Mouse (Mus musculus) embryonic fibroblast, embryonic 13.5 days (primary cell): Measurements from ENCODE around the gene Amacr. TPM values are rescaled to one million over a fixed set of nuclear protein-coding genes. Genes with fewer than 3 reads are reported as not detected.
"Not testable (repeated sequence)": the region's sequence is repeated elsewhere in the genome, so short reads cannot be mapped to it uniquely, and the experiment has no call there.

Experiments used
- H3K27ac ChIP-seq: 2 replicates; pipeline ENCODE4 v1.5.1; 2012; ENCODE audit warnings: low read length, control low read depth, inconsistent platforms; ENCODE audit not compliant: insufficient read depth
- H3K4me1 ChIP-seq: 2 replicates; pipeline ENCODE4 v1.6.1; 2011; ENCODE audit warnings: low read length; ENCODE audit not compliant: control insufficient read depth, insufficient read depth
- H3K4me3 ChIP-seq: 2 replicates; pipeline ENCODE4 v1.5.1; 2011; ENCODE audit warnings: mild to moderate bottlenecking, control low read depth, low read length; ENCODE audit not compliant: insufficient read depth
- CTCF ChIP-seq: IDR thresholded peaks from 2 replicates; pipeline ENCODE4 v1.5.1; 2011; ENCODE audit warnings: mild to moderate bottlenecking, control low read depth, low read length, moderate library complexity, borderline replicate concordance; ENCODE audit not compliant: insufficient read depth
- POLR2A ChIP-seq: IDR thresholded peaks from 2 replicates; pipeline ENCODE4 v1.6.1; 2011; ENCODE audit warnings: low read depth, mild to moderate bottlenecking, control low read depth, low read length, moderate library complexity
- polyA plus RNA-seq: library from polyadenylated mRNA; stranded (reverse); fragments of >200 nt; gene quantifications from 2 replicates; pipeline ENCODE4 v1.2.4, GENCODE M21; 2011; ENCODE audit warnings: low read depth; ENCODE audit not compliant: missing spikeins, insufficient read length

Gene Amacr
- polyA plus RNA-seq, 1 experiment = 12.7 TPM

DNA sequence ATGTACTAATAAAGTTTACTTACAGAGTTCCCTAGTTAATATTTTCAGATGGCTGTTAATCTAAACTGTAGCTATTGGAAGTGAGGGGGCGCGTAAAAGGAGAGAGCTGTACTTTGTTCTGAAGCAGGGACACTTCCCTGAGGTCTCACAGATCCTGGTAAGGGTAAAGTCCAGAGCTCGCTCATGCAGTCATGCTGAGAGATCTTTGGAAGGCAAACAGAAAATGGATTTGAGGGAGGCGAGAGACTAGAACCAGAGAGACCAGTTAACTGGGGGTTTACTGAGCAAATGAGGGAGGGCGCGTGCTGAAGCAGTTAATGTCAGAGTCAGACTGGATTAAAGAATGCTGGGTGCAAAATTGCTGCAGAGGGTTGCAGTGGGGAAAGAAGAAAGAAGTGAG is 4.2 kb downstream of the Amacr start:
- Histone ChIP-seq H3K27ac (no peak overlapping the region), H3K4me1 (peaks cover 5% of the 10 kb centered on the region; the same call in 1 of the 2 replicates), H3K4me3 (no peak overlapping the region)
- TF ChIP-seq CTCF = no peak
- no peak for TF ChIP-seq POLR2A

DNA sequence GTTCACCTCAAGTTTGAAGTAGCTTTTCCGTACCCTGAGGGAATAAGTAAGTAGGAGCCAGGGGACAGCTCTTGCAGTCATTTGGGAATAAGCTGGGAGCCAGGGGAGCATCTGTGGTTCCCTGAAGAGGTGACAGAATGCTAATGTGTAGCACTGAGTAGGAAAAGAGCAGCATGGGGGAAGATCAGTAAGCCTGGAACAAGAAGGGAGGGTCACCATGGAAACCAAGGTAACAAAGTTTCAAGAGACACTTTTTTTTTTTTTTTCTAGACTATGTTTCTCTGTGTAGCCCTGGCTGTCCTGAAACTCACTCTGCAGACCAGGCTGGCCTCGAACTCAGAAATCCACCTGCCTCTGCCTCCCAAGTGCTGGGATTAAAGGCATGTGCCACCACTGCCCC is 4.9 kb downstream of the Amacr start:
- H3K4me3 ChIP-seq, H3K4me1 ChIP-seq, H3K27ac ChIP-seq: not testable (repeated sequence)

DNA sequence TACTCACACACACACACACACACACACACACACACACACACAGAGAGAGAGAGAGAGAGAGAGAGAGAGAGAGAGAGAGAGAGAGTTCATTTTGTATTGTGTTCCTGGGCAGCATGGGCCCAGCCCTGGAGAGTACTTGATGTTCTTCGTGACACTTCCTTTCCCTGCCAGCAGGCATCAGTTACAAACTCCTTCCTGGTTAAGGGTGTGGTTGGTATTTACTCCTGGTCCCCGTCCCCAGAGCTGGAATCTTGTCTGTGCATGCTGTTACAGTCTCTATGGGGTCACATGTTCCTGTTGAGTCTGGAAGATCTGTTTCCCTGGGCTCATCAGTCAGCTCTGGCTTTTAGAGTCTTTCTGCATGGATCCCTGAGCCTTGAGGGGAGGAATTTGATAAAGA is 8.9 kb downstream of the Amacr start:
- no peaks in the 10 kb centered on the region for H3K4me1 ChIP-seq
- H3K4me3 ChIP-seq = no peak overlapping the region
- no peak for TF ChIP-seq POLR2A
- TF ChIP-seq CTCF = no peak
- H3K27ac ChIP-seq = no peak overlapping the region

DNA sequence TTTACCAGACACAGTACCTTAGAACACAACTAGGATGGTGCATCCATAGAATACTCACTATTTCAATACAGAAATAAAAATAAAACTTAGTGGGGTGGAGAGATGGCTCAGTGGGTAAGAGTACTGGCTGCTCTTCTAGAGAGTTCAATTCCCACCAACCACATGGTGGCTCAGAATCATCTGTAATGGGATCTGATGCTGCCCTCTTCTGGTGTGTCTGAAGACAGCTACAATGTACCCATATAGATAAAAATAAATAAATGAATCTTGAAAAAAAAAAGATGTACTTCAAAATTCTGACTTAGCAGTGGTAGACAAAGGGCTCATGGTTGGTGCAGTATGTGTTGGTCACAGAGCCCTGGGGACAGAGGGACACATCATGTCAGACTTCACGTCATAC is 10.0 kb downstream of the Amacr start:
- H3K4me3 ChIP-seq = no peak overlapping the region
- H3K4me1 ChIP-seq = no peaks in the 10 kb centered on the region
- H3K27ac ChIP-seq = no peak overlapping the region
- TF ChIP-seq CTCF (no peak), POLR2A (no peak)

DNA sequence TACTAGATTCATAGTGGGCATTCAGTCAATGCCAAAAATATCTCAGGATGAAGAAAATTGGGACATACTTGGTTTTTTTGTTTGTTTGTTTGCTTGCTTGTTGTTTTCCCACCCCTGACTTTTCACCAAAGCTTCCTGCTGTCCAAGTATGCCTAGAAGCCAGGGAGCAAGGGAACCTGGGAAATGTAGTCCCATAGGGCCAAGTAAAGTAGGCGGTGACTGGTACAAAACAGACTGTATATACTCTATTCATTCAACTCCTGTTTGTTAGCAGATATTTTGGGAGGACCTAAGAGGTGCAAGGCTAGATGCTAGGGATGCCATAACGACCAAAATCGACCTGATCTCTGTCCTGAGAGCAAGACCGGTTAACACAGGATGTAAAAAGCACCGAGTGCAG is 18.3 kb downstream of the Amacr start:
- no peak for TF ChIP-seq CTCF
- no peak for TF ChIP-seq POLR2A
- Histone ChIP-seq H3K4me1 (no peaks in the 10 kb centered on the region), H3K27ac (no peak overlapping the region), H3K4me3 (no peak overlapping the region)

DNA sequence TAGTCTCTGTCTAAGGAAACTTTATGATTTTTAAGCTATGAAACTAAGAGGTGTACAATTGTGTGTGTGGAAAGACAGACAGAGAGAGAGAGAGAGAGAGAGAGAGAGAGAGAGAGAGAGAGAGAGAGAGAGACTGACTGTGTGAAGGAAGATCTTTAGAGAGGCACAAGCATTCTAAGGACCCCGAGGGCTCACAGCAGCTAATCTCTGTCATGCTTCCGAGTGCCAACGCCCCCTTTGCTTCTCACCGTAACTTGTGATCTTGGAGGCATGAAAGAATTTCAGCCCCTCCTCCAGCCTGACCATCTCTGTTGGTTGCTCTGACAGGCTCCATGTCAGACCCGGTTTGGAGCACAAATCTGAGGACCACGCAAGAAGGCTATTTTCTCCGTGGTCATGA is 18.9 kb downstream of the Amacr start, which contains the start of gene Slc45a2:
Gene Slc45a2 (plus strand): TSS at position 301 of the 400 bp plus-strand sequence.
- no peak for TF ChIP-seq CTCF
- TF ChIP-seq POLR2A = no peak

DNA sequence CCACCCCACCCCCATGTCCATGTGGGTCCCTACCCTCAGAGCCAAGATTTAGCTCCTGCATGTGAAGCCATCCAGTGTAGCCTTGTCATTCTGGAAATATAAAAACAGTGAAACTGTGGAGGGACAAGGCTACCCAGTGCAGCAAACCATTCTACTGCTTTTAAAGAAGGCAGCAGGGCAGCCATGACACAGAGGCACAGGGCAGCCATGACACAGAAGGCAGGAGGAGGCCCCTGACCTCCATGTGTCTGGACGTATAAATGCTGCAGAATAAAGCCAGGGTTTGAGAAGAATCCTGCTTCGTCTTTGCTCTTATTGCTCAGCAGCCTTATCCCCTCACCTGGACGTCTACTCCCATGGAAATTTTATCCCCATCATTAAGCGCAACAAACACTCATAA is 22.2 kb downstream of the Amacr start:
- Histone ChIP-seq H3K4me3 (no peak overlapping the region), H3K4me1 (no peaks in the 10 kb centered on the region), H3K27ac (no peak overlapping the region)
- TF ChIP-seq POLR2A (no peak), CTCF (no peak)

More for the DNA sequence above, 18.9 kb downstream of the Amacr start, which contains the start of gene Slc45a2:
- no peaks in the 10 kb centered on the region for H3K4me1 ChIP-seq
- no peak within 1 kb of the TSS for H3K27ac ChIP-seq
- H3K4me3 ChIP-seq = no peak within 1 kb of the TSS

DNA sequence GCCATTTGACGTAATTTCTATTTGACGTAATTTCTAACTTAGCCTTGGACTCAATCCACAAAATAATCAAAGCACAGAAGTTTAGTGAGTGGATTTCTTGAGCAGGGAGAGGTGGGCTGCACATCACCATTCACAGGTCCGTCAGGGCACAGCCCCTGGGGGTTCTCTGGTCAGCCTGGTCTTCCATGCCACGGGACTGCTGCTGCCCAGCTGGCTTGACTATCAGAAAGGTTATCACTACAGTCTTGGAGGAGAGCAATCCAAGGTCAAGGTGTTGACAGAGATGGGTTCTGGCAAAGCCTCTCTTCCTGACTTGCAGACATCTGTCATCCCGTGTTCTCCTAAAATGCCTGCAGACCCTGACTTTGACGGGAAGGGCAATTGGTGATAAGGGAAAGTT is 23.1 kb downstream of the Amacr start:
- Histone ChIP-seq H3K4me3 (no peak overlapping the region), H3K4me1 (no peaks in the 10 kb centered on the region), H3K27ac (no peak overlapping the region)
- TF ChIP-seq POLR2A = no peak
- no peak for TF ChIP-seq CTCF

DNA sequence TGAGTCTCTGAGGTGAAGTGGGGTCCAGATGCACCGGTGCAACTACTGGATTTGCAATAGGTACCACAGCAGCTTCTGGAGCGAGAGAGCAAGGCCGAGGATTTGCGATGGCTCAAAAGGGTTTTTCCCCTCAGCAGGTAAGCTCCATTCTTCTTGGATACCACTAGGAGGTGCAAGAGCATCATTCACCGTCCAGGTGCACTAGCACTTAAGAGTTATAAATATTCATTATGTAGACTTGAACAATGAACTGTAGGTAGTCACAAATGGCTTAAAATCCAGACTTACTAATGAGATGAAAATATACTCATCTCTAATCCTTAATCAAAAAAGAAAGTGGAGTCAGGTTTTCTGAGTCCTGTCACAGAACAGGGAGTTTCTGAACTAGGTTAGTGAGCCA is 27.2 kb downstream of the Amacr start:
- no peak for TF ChIP-seq POLR2A
- TF ChIP-seq CTCF = no peak
- Histone ChIP-seq H3K27ac (no peak overlapping the region), H3K4me3 (no peak overlapping the region), H3K4me1 (no peaks in the 10 kb centered on the region)

DNA sequence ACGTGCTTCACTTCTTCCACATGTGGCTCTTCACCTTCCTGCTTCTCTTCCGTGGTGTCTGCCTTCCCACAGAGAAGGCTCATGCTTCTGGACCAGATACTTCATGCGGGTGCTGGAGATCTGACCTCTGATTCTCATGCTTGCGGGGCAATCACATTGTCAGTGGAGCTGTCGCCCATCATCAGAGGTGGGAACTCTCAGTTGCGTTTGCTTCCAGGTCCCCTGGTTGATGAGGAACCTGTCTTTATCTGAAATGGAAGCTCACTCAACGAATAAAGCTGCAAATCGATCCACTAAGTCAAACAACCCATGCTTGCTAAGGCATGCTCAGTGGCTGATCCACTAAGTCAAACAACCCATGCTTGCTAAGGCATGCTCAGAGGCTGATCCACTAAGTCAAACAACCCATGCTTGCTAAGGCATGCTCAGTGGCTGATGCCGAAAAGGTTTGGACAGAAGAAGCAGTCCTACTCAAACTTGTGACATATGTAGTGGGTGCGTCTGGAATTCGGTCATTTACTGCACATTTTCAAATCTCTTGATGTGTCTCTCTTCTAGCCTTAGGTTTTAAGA is 29.5 kb downstream of the Amacr start:
- no peak for TF ChIP-seq POLR2A
- TF ChIP-seq CTCF = no peak
- Histone ChIP-seq H3K4me3 (no peak overlapping the region), H3K4me1 (no peaks in the 10 kb centered on the region), H3K27ac (no peak overlapping the region)

DNA sequence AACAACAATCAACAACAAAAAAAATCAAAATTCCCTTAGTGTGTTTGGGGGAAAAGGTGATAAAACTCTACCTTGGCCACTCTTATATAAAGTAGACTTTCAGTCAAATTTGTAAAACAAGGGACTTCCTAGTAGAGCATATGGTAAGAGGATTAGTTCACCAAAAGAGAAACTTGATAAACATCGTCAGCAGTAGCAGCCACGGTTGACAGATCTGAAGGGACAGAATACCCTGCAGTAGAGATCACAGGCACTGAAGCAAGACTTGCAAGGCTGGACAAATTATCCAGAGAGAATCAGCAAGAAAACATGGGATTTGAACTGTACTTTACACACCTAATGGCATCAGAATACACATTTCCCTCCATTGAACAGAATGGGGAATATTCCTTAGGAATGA is 33.4 kb downstream of the Amacr start:
- H3K4me3 ChIP-seq = no peak overlapping the region
- no peak overlapping the region for H3K27ac ChIP-seq
- TF ChIP-seq POLR2A = no peak
- TF ChIP-seq CTCF = no peak
- no peaks in the 10 kb centered on the region for H3K4me1 ChIP-seq
